Mouse (Mus musculus) embryo, embryonic 11 days (tissue): ENCODE measurements around the gene Trim40.

ENCODE experiments used
- DNase-seq: peaks from one replicate; pipeline ENCODE4 v3.0.0-alpha.2; 2015

Gene Trim40

GRCm38 (mm10) chr17:36836874-36837647 lies 52.9 kb downstream of the Trim40 start, which contains the start of gene Trim26:
TSS of gene Trim26 (plus strand) at chr17:36837134.
- DNase-seq: peak; percentile 97

- no peak for DNase-seq
These were observed 53.5 kb downstream of the Trim40 start for GRCm38 (mm10) chr17:36836427-36836812.

GRCm38 (mm10) chr17:36835591-36836426 lies 54.1 kb downstream of the Trim40 start:
- peak; percentile 79 for DNase-seq

- no peak for DNase-seq
These were observed 57.2 kb downstream of the Trim40 start for GRCm38 (mm10) chr17:36832694-36833093.
